Mouse (Mus musculus): ENCODE data around the gene Rgs16. TPM values are rescaled to one million over a fixed set of nuclear protein-coding genes. Genes with fewer than 3 reads are reported as not detected.

Gene Rgs16
- polyA plus RNA-seq, 1 experiment = not detected

GRCm38 (mm10) chr1:153775174-153775573 is 35.0 kb downstream of the Rgs16 start:
- TF ChIP-seq POLR2A (IDR thresholded peaks at IDR 0.05; ENCODE audit: insufficient read depth, low read depth, low read length) = no peak
- TF ChIP-seq CTCF (IDR thresholded peaks at IDR 0.05; ENCODE audit: insufficient read depth, low read depth, low read length) = no peak
- Histone ChIP-seq H3K4me3 (ENCODE audit: insufficient read depth, low read depth, low read length) (no peak overlapping the region), H3K27ac (ENCODE audit: insufficient read depth, low read depth, low read length) (no peak overlapping the region), H3K4me1 (ENCODE audit: control insufficient read depth, insufficient read depth, low read length) (no peaks in the 10 kb centered on the region)
- 94% methylated on average over 6 of the region's 6 CpGs for WGBS

DNA sequence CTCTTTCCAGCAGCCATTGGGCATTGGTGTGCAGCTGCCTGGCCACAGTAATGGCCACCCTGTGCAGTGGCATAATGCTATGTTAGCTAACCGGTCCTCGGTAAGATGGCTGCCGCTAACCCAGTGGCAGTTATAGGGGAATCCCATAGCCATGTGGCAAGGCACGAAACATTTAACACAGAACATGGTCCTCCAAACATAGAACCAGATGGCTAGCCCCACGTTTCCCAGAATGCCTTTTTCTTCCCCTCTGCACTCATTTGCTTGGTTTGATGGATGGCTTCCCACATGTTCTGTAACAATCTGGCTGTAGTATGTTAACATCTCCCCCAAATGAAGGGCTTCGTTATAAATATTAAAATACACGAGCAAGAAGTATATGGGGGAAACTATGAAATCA is 36.1 kb downstream of the Rgs16 start:
- Histone ChIP-seq H3K27ac (ENCODE audit: insufficient read depth, low read depth, low read length) (no peak overlapping the region), H3K4me3 (ENCODE audit: insufficient read depth, low read depth, low read length) (no peak overlapping the region), H3K4me1 (ENCODE audit: control insufficient read depth, insufficient read depth, low read length) (no peaks in the 10 kb centered on the region)
- TF ChIP-seq CTCF (IDR thresholded peaks at IDR 0.05; ENCODE audit: insufficient read depth, low read depth, low read length) (no peak), POLR2A (IDR thresholded peaks at IDR 0.05; ENCODE audit: insufficient read depth, low read depth, low read length) (no peak)
- WGBS = 91% methylated on average over 7 of the region's 7 CpGs

GRCm38 (mm10) chr1:153778205-153778604 is 38.1 kb downstream of the Rgs16 start:
- H3K27ac ChIP-seq (ENCODE audit: insufficient read depth, low read depth, low read length) = no peak overlapping the region
- H3K4me3 ChIP-seq (ENCODE audit: insufficient read depth, low read depth, low read length) = no peak overlapping the region
- TF ChIP-seq POLR2A (IDR thresholded peaks at IDR 0.05; ENCODE audit: insufficient read depth, low read depth, low read length) (no peak), CTCF (IDR thresholded peaks at IDR 0.05; ENCODE audit: insufficient read depth, low read depth, low read length) (no peak)
- no peaks in the 10 kb centered on the region for H3K4me1 ChIP-seq (ENCODE audit: control insufficient read depth, insufficient read depth, low read length)
- 95% methylated on average over 10 of the region's 10 CpGs for WGBS

GRCm38 (mm10) chr1:153783339-153783738 is 43.2 kb downstream of the Rgs16 start:
- Histone ChIP-seq H3K4me3 (ENCODE audit: insufficient read depth, low read depth, low read length) (no peak overlapping the region), H3K4me1 (ENCODE audit: control insufficient read depth, insufficient read depth, low read length) (no peaks in the 10 kb centered on the region), H3K27ac (ENCODE audit: insufficient read depth, low read depth, low read length) (no peak overlapping the region)
- TF ChIP-seq CTCF (IDR thresholded peaks at IDR 0.05; ENCODE audit: insufficient read depth, low read depth, low read length) (no peak), POLR2A (IDR thresholded peaks at IDR 0.05; ENCODE audit: insufficient read depth, low read depth, low read length) (no peak)
- 46% methylated on average over 1 of the region's 1 CpGs for WGBS

GRCm38 (mm10) chr1:153785608-153786007 is 45.5 kb downstream of the Rgs16 start:
- no peak overlapping the region for H3K27ac ChIP-seq (ENCODE audit: insufficient read depth, low read depth, low read length)
- H3K4me1 ChIP-seq (ENCODE audit: control insufficient read depth, insufficient read depth, low read length) = no peaks in the 10 kb centered on the region
- 79% methylated on average over 4 of the region's 4 CpGs for WGBS
- H3K4me3 ChIP-seq (ENCODE audit: insufficient read depth, low read depth, low read length) = no peak overlapping the region
- TF ChIP-seq CTCF (IDR thresholded peaks at IDR 0.05; ENCODE audit: insufficient read depth, low read depth, low read length) (no peak), POLR2A (IDR thresholded peaks at IDR 0.05; ENCODE audit: insufficient read depth, low read depth, low read length) (no peak)

GRCm38 (mm10) chr1:153790708-153791107 is 50.6 kb downstream of the Rgs16 start:
- H3K4me3 ChIP-seq (ENCODE audit: insufficient read depth, low read depth, low read length) = no peak overlapping the region
- no peaks in the 10 kb centered on the region for H3K4me1 ChIP-seq (ENCODE audit: control insufficient read depth, insufficient read depth, low read length)
- no peak overlapping the region for H3K27ac ChIP-seq (ENCODE audit: insufficient read depth, low read depth, low read length)
- 73% methylated on average over 2 of the region's 2 CpGs for WGBS
- no peak for TF ChIP-seq CTCF (IDR thresholded peaks at IDR 0.05; ENCODE audit: insufficient read depth, low read depth, low read length)

DNA sequence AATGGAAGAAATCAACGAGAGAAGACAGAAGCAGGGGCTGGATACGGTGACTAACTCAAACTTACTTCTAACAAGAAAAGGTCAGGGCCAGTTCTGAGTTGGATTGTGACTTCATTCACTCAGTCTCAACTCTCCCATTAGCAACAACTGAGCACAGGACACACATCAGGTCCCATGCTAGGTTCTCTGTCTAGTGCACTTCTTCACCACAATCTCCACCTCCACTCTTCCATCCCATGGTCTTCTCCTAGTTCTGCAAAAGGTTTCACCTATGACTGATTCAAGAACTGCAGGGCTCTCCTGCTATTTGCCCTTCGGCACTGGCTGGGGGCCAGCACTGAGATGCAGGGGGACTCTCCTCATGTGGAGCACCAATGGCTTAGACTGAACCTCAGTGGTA is 54.1 kb downstream of the Rgs16 start:
- 95% methylated on average over 3 of the region's 3 CpGs for WGBS
- H3K4me1 ChIP-seq (ENCODE audit: control insufficient read depth, insufficient read depth, low read length) = no peaks in the 10 kb centered on the region
- H3K4me3 ChIP-seq (ENCODE audit: insufficient read depth, low read depth, low read length) = no peak overlapping the region
- H3K27ac ChIP-seq (ENCODE audit: insufficient read depth, low read depth, low read length) = no peak overlapping the region
- TF ChIP-seq POLR2A (IDR thresholded peaks at IDR 0.05; ENCODE audit: insufficient read depth, low read depth, low read length) = no peak
- no peak for TF ChIP-seq CTCF (IDR thresholded peaks at IDR 0.05; ENCODE audit: insufficient read depth, low read depth, low read length)

Other genes with a start within 250 kb of the Rgs16 start
- gene Npl, start 190.3 kb upstream of the Rgs16 start, polyA plus RNA-seq (2012; ENCODE audit: insufficient read depth, insufficient read length, low replicate concordance, missing spikeins) = not detected in 2 replicates
- not detected in 2 replicates for gene Rgs8, start 87.3 kb upstream of the Rgs16 start, polyA plus RNA-seq (2012; ENCODE audit: insufficient read depth, insufficient read length, low replicate concordance, missing spikeins)
- gene Rnasel, start 9.1 kb downstream of the Rgs16 start, polyA plus RNA-seq (2012; ENCODE audit: insufficient read depth, insufficient read length, low replicate concordance, missing spikeins) = not detected in 2 replicates
- gene Rgsl1, start 103.8 kb downstream of the Rgs16 start, polyA plus RNA-seq (2012; ENCODE audit: insufficient read depth, insufficient read length, low replicate concordance, missing spikeins) = not detected in 2 replicates
- not detected in 2 replicates for gene Teddm1b, start 134.0 kb downstream of the Rgs16 start, polyA plus RNA-seq (2012; ENCODE audit: insufficient read depth, insufficient read length, low replicate concordance, missing spikeins)
- gene Teddm1a, start 151.4 kb downstream of the Rgs16 start, polyA plus RNA-seq (2012; ENCODE audit: insufficient read depth, insufficient read length, low replicate concordance, missing spikeins) = not detected in 2 replicates
- gene Glul, start 159.6 kb downstream of the Rgs16 start, polyA plus RNA-seq (2012; ENCODE audit: insufficient read depth, insufficient read length, low replicate concordance, missing spikeins) = 474 and 913 TPM in 2 replicates
- not detected in 2 replicates for gene Teddm2, start 159.9 kb downstream of the Rgs16 start, polyA plus RNA-seq (2012; ENCODE audit: insufficient read depth, insufficient read length, low replicate concordance, missing spikeins)